Mouse (Mus musculus): ENCODE results near the gene Bahd1.

DNA sequence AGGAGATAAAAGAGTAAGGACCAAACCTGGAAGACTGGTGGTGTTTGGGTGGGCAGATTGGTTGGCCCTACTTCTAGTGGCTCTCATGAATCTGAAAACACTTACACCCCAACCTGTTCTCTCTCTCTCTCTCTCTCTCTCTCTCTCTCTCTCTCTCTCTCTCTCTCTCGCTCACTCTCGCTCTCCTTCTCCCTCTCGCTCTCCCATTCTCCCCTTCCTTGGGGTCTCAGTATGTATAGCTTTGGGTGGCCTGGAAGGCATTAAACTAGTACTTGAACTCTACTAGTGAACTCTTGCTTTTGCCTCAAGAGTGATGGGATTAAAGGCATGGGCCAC lies 37.9 kb upstream of the Bahd1 start:
- TF ChIP-seq CTCF (IDR thresholded peaks at IDR 0.05; ENCODE audit: control insufficient read depth, insufficient read depth, insufficient replicate concordance, low read depth, low read length) (no peak), POLR2A (IDR thresholded peaks at IDR 0.05; ENCODE audit: control insufficient read depth, low read depth, low read length) (no peak)
